Mouse (Mus musculus): ENCODE data around the gene Hlcs. TPM values are rescaled to one million over a fixed set of nuclear protein-coding genes. Genes with fewer than 3 reads are reported as not detected.
A peak's percentile ranks its signal among the peaks of the same experiment; 100 is the strongest.

The Hlcs gene
- polyA plus RNA-seq, 1 experiment from 2014 or later: 7.1 TPM

DNA sequence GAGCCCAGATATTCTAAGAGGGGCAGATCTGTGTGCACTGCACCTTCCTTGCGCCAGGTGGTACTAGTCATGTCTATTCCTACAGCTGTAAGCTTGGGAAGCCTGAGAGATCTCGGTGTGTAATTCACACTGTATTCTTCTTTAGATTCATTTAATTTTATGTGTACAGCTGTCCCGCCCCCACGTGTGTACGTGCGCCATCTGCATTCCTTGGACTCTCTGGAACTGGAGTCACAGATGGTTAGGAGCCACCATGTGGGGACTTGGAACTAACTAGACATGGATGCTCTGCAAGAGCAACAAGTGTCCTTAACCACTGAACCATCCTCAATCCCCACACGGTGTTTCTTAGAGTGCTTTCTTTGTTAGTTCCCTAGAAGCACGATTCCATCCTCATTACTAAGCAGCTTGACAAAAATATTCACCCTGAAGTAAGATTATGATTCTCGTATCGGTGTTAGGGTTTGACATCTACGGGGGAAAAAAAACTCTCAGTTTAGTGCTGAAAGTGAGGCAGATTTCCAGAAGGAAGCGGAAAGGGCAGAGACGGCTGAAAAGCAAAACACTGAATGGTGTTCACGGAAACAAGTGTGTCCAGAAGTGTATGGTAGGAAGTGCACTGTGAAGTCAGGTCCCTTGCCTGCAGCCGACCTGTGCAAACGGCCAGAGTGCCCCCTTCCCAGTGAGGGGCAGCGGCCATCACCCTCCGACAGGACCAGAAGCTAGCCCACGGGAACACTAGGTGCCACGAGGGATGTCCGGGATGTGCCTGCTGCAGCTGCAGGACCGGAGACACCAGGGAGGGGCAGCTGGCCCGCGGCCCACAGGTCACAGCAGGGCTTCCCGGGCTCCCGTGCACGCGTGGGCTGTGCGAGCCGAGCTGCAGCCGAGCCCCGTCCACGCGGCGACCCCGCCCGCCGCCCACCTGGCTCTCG is 24.0 kb downstream of the Hlcs start:
- H3K4me1 ChIP-seq (replicated peaks; ENCODE audit: control insufficient read depth, insufficient read depth, low read length): no peaks in the 10 kb centered on the region; the same call in 1 of the 2 replicates
- ATAC-seq (replicated peaks; ENCODE audit: low FRiP score): no peak; the same call in none of the 2 replicates
- peak overlapping the region; percentile 32; the same call in 1 of the 2 replicates for H3K27ac ChIP-seq (ENCODE audit: low read depth, low read length)
- DNase-seq (ENCODE audit: low spot score): peak; percentile 56
- H3K4me3 ChIP-seq (ENCODE audit: low read depth, low read length): peak overlapping the region; percentile 94
- 15% methylated on average over 36 of the region's 39 CpGs for WGBS
- no peaks in the 10 kb centered on the region for H3K9me3 ChIP-seq (ENCODE audit: control insufficient read depth, low read length)
- peak overlapping the region; percentile 89 for H3K9ac ChIP-seq (ENCODE audit: low read depth, low read length)
- peak overlapping the region; percentile 99 for H3K4me2 ChIP-seq
- H3K36me3 ChIP-seq (ENCODE audit: control insufficient read depth, insufficient read depth, low read length): no peaks in the 10 kb centered on the region
- H3K27me3 ChIP-seq (replicated peaks; ENCODE audit: control insufficient read depth, insufficient read depth, low read length): 0 out of 2 replicates have a peak, but pooled peaks cover 4% of the 10 kb centered on the region

DNA sequence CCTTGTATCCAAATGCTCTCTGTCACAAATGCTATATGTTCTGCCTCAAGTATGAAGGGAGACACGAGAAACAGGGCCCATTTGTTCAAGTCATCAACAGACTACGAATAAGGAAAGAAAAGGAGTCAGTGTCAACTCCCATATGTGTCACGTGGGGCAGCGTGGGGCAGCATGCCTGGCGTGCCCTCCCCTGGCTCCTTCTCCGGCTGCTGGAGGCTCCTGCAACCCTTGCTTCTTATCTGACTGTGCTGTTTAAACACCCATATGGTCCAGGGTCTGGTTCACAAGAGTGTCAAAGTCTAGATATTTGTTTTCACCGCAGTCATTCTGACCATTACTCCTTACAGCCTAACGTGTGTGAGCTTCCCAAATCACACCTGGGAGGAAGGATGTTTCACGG is 25.5 kb downstream of the Hlcs start:
- 71% methylated on average over 9 of the region's 9 CpGs for WGBS

DNA sequence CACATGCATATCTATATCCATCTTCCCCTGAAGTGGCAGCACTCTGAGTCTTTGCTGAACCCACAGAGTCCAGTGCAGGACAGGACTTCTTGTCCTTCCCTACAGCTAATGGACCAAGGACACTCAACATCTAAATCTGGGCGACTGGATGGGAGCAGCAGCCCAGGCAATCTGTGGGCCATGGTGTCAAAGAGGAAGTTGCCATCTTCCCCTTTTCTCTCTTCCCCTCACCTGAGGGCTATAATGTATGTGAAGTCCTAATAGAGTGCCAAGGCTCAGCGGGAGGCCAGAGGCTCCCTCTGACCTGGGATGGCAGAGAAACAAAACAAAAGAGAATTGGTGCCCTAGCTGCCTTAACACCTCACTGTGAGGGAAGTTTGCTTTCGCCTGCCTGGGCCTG is 29.4 kb downstream of the Hlcs start:
- H3K36me3 ChIP-seq (ENCODE audit: control insufficient read depth, insufficient read depth, low read length): peaks cover 4% of the 10 kb centered on the region; the same call in 1 of the 2 replicates
- H3K9me3 ChIP-seq (ENCODE audit: control insufficient read depth, low read length): no peaks in the 10 kb centered on the region
- H3K27ac ChIP-seq (ENCODE audit: low read depth, low read length): no peak overlapping the region
- 84% methylated on average over 3 of the region's 3 CpGs for WGBS
- H3K4me2 ChIP-seq: no peak overlapping the region
- no peak for ATAC-seq (replicated peaks; ENCODE audit: low FRiP score)
- no peaks in the 10 kb centered on the region for H3K4me1 ChIP-seq (replicated peaks; ENCODE audit: control insufficient read depth, insufficient read depth, low read length)
- DNase-seq (ENCODE audit: low spot score): no peak
- H3K4me3 ChIP-seq (ENCODE audit: low read depth, low read length): no peak overlapping the region
- H3K9ac ChIP-seq (ENCODE audit: low read depth, low read length): no peak overlapping the region
- no peaks in the 10 kb centered on the region for H3K27me3 ChIP-seq (replicated peaks; ENCODE audit: control insufficient read depth, insufficient read depth, low read length)

More for the DNA sequence above, 25.5 kb downstream of the Hlcs start:
- Histone ChIP-seq H3K27me3 (replicated peaks; ENCODE audit: control insufficient read depth, insufficient read depth, low read length) (0 out of 2 replicates have a peak, but pooled peaks cover 4% of the 10 kb centered on the region), H3K27ac (ENCODE audit: low read depth, low read length) (no peak overlapping the region), H3K9me3 (ENCODE audit: control insufficient read depth, low read length) (no peaks in the 10 kb centered on the region), H3K36me3 (ENCODE audit: control insufficient read depth, insufficient read depth, low read length) (no peaks in the 10 kb centered on the region), H3K9ac (ENCODE audit: low read depth, low read length) (no peak overlapping the region), H3K4me3 (ENCODE audit: low read depth, low read length) (no peak overlapping the region), H3K4me2 (no peak overlapping the region), H3K4me1 (replicated peaks; ENCODE audit: control insufficient read depth, insufficient read depth, low read length) (no peaks in the 10 kb centered on the region; the same call in 1 of the 2 replicates)
- DNase-seq (ENCODE audit: low spot score) (no peak), ATAC-seq (replicated peaks; ENCODE audit: low FRiP score) (no peak)

DNA sequence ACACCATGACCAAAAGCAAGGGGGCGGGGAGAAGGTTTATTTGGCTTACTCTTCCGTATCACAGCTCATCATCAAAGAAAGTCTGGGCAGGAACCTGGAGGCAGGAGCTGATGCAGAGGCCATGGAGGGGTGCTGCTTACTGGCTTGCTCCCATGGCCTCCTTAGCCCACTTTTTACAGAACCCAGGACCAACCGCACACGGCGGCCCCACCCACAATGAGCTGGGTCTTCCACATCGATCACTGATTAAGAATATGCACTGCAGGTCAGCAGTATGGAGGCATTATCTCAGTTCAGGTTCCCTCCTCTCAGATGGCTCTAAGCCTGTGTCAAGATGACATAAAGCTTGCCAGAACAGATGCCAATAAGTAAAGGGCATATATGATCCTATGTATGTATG is 42.5 kb downstream of the Hlcs start:
- no peaks in the 10 kb centered on the region for H3K9me3 ChIP-seq (ENCODE audit: control insufficient read depth, low read length)
- no peaks in the 10 kb centered on the region for H3K27me3 ChIP-seq (replicated peaks; ENCODE audit: control insufficient read depth, insufficient read depth, low read length)
- no peak overlapping the region for H3K4me2 ChIP-seq
- ATAC-seq (replicated peaks; ENCODE audit: low FRiP score) (no peak), DNase-seq (ENCODE audit: low spot score) (no peak)
- H3K36me3 ChIP-seq (ENCODE audit: control insufficient read depth, insufficient read depth, low read length): 0 out of 2 replicates have a peak, but pooled peaks cover 3% of the 10 kb centered on the region
- H3K4me3 ChIP-seq (ENCODE audit: low read depth, low read length): no peak overlapping the region
- 84% methylated on average over 6 of the region's 6 CpGs for WGBS
- 0 out of 2 replicates have a peak, but pooled peaks cover 3% of the 10 kb centered on the region for H3K4me1 ChIP-seq (replicated peaks; ENCODE audit: control insufficient read depth, insufficient read depth, low read length)
- H3K9ac ChIP-seq (ENCODE audit: low read depth, low read length): no peak overlapping the region
- H3K27ac ChIP-seq (ENCODE audit: low read depth, low read length): no peak overlapping the region

DNA sequence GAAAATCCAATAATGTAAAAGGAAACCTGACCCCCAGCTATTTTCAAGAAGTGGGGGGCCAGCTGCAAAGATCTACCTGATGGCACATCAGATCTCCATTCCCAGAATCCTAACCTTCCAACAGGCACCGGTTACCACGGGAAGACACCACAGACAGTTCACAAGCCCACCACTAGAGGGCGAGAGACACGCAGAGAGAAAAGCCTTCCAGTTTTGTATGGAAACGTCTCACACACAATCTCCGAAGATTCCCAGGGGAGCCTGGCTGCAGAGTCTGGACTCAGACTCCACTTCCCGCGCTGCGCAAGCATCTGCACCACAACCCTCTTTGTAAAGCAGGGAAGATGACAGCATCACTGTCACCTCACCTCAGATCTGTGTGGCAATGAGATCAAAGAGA is 43.7 kb downstream of the Hlcs start:
- WGBS: 16% methylated on average over 9 of the region's 9 CpGs
- Histone ChIP-seq H3K9ac (ENCODE audit: low read depth, low read length) (no peak overlapping the region), H3K4me3 (ENCODE audit: low read depth, low read length) (no peak overlapping the region), H3K9me3 (ENCODE audit: control insufficient read depth, low read length) (no peaks in the 10 kb centered on the region), H3K36me3 (ENCODE audit: control insufficient read depth, insufficient read depth, low read length) (0 out of 2 replicates have a peak, but pooled peaks cover 3% of the 10 kb centered on the region), H3K4me2 (no peak overlapping the region), H3K27ac (ENCODE audit: low read depth, low read length) (no peak overlapping the region), H3K27me3 (replicated peaks; ENCODE audit: control insufficient read depth, insufficient read depth, low read length) (no peaks in the 10 kb centered on the region), H3K4me1 (replicated peaks; ENCODE audit: control insufficient read depth, insufficient read depth, low read length) (0 out of 2 replicates have a peak, but pooled peaks cover 3% of the 10 kb centered on the region)
- peak; percentile 72 for DNase-seq (ENCODE audit: low spot score)
- ATAC-seq (replicated peaks; ENCODE audit: low FRiP score): peak; percentile 15; the same call in 1 of the 2 replicates

DNA sequence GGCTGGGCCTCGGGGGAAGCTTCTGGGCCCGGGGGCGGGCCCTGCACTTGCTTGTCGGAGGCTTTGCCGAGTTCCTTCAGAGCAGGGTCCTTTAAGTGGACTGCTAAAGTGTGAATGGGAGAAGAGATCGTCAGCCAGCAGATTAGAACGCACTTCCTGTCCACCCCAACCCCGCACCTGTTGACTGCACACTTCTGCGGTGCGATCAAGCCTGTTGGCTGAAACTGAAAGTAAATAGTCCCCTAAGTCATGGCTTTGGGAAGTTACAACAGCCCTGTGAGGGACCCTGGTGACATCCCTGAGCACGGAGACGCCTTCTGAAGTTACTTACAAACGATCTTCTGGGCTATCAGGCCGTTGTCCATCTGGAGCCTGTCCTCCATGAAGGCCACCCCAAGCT is 45.2 kb downstream of the Hlcs start:
- Histone ChIP-seq H3K4me3 (ENCODE audit: low read depth, low read length) (no peak overlapping the region), H3K27me3 (replicated peaks; ENCODE audit: control insufficient read depth, insufficient read depth, low read length) (no peaks in the 10 kb centered on the region), H3K9ac (ENCODE audit: low read depth, low read length) (no peak overlapping the region), H3K9me3 (ENCODE audit: control insufficient read depth, low read length) (no peaks in the 10 kb centered on the region), H3K4me2 (no peak overlapping the region), H3K4me1 (replicated peaks; ENCODE audit: control insufficient read depth, insufficient read depth, low read length) (0 out of 2 replicates have a peak, but pooled peaks cover 3% of the 10 kb centered on the region), H3K36me3 (ENCODE audit: control insufficient read depth, insufficient read depth, low read length) (0 out of 2 replicates have a peak, but pooled peaks cover 3% of the 10 kb centered on the region), H3K27ac (ENCODE audit: low read depth, low read length) (no peak overlapping the region)
- ATAC-seq (replicated peaks; ENCODE audit: low FRiP score) (no peak), DNase-seq (ENCODE audit: low spot score) (no peak)
- WGBS: 85% methylated on average over 14 of the region's 14 CpGs

DNA sequence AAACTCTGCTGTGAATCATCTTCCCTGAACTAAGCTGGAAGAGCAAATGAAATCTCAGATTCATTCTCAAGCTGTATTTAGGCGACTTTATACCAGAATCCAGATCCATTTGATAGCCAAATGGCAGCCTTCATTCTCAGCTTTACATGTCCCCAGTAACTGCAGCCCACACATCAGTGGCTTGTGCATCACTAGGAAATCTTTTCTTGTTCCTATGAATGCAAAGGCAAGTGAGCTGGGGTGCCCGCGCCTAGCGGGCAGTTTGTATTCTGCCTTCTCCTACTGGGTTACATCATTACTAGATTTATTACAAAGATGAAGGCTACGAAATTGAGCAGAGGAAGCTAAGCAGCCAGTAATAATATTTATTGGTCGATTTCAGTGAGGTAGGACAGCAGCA is 48.8 kb downstream of the Hlcs start:
- Histone ChIP-seq H3K9me3 (ENCODE audit: control insufficient read depth, low read length) (no peaks in the 10 kb centered on the region), H3K4me3 (ENCODE audit: low read depth, low read length) (no peak overlapping the region), H3K4me1 (replicated peaks; ENCODE audit: control insufficient read depth, insufficient read depth, low read length) (no peaks in the 10 kb centered on the region), H3K27ac (ENCODE audit: low read depth, low read length) (no peak overlapping the region), H3K27me3 (replicated peaks; ENCODE audit: control insufficient read depth, insufficient read depth, low read length) (no peaks in the 10 kb centered on the region), H3K36me3 (ENCODE audit: control insufficient read depth, insufficient read depth, low read length) (0 out of 2 replicates have a peak, but pooled peaks cover 3% of the 10 kb centered on the region), H3K9ac (ENCODE audit: low read depth, low read length) (no peak overlapping the region), H3K4me2 (no peak overlapping the region)
- ATAC-seq (replicated peaks; ENCODE audit: low FRiP score) (no peak), DNase-seq (ENCODE audit: low spot score) (no peak)
- 83% methylated on average over 6 of the region's 6 CpGs for WGBS

DNA sequence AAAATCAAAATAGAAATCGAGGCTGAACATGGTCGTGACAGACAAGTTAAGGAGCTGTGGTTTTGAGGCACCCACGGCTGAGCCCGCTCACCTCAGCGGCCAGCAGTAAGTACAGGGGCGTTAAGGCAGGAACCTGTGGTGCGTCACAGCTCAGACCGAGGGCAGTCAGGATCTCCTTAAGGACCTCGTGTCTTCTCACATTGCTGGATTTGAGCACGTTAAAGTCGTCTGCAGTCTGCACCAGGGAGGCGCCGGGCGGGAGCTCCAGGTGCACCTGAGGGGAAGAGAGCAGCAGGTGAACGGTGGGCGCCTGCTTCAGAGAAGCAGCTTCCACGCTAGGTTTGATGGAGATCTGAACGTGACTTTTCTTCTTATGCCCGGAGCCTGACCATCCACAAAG is 50.9 kb downstream of the Hlcs start:
- Histone ChIP-seq H3K4me3 (ENCODE audit: low read depth, low read length) (no peak overlapping the region), H3K4me2 (no peak overlapping the region), H3K9ac (ENCODE audit: low read depth, low read length) (no peak overlapping the region), H3K9me3 (ENCODE audit: control insufficient read depth, low read length) (no peaks in the 10 kb centered on the region), H3K27me3 (replicated peaks; ENCODE audit: control insufficient read depth, insufficient read depth, low read length) (no peaks in the 10 kb centered on the region), H3K4me1 (replicated peaks; ENCODE audit: control insufficient read depth, insufficient read depth, low read length) (no peaks in the 10 kb centered on the region), H3K36me3 (ENCODE audit: control insufficient read depth, insufficient read depth, low read length) (0 out of 2 replicates have a peak, but pooled peaks cover 3% of the 10 kb centered on the region), H3K27ac (ENCODE audit: low read depth, low read length) (no peak overlapping the region)
- ATAC-seq (replicated peaks; ENCODE audit: low FRiP score) (no peak), DNase-seq (ENCODE audit: low spot score) (no peak)
- WGBS: 83% methylated on average over 19 of the region's 19 CpGs

Measured in liver, embryonic 11.5 days (tissue).